Comparison of ENCODE assay signal across 17 mouse cellular contexts in the genomic region with DNA sequence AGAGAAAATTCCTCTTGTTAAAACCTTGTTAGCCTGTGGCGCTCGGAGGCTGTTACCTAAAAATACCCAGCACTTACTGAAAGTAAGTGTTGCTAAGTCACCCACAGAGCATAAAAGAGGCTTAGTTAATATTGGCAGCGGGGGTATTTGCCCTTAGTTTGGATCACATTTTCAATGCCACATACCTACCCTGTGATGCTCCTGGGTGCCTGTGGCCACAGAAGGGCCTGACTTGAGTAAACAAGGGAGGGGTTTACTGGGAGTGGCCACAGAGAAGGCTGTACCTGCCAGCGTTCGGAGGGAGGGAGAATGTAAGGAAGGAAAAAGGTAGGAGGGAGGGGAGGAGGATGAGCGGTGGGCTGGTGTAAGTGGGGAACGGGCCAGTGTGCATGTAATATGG.
"Had no signal": no experiment of that assay in that cellular context is flagged by ENCODE, and none has a peak within 500 bp of the region (broad histone marks: within the 10 kb centered on the region; RNA-seq: fewer than 3 reads in every experiment).

No protein-coding gene starts in this region.

- DNase-seq: kidney, adult 18-20 months; kidney, postnatal 10 days; kidney, postnatal 4 days; midbrain, embryonic 14.5 days; retina, postnatal 1 day; right cerebral cortex, postnatal 14 days; thymus, adult 2 months; thymus, postnatal 36 days had no signal

- ATAC-seq: hindbrain, embryonic 16.5 days; inflammation-experienced regulatory T-cells, adult 6 months had no signal

- H3K4me3 ChIP-seq: hindbrain, embryonic 12.5 days; left cerebral cortex, adult 2 months; limb, embryonic 10.5 days; liver, embryonic 15.5 days; midbrain, embryonic 10.5 days; myocyte; neural tube, embryonic 12.5 days had no signal

- H3K9ac ChIP-seq: hindbrain, embryonic 12.5 days; liver, embryonic 15.5 days; neural tube, embryonic 12.5 days had no signal

- H3K27me3 ChIP-seq: hindbrain, embryonic 12.5 days; liver, embryonic 15.5 days had no signal

- H3K4me2 ChIP-seq: hindbrain, embryonic 12.5 days; liver, embryonic 15.5 days; neural tube, embryonic 12.5 days had no signal

- H3K36me3 ChIP-seq: hindbrain, embryonic 12.5 days; limb, embryonic 10.5 days; midbrain, embryonic 10.5 days had no signal

- H3K9me3 ChIP-seq: hindbrain, embryonic 12.5 days; limb, embryonic 10.5 days; liver, embryonic 15.5 days; midbrain, embryonic 10.5 days; neural tube, embryonic 12.5 days had no signal

- H3K27ac ChIP-seq: hindbrain, embryonic 12.5 days; limb, embryonic 10.5 days; liver, embryonic 15.5 days; midbrain, embryonic 10.5 days; neural tube, embryonic 12.5 days had no signal
